Mouse (Mus musculus) thymus, adult 2 months (tissue): Measurements from ENCODE around the gene Klk7.

Experiments used
- CTCF ChIP-seq: fragments of 200-500 bp; IDR thresholded peaks from 2 replicates; pipeline ENCODE4 v1.5.1; 2012; ENCODE audit warnings: mild to moderate bottlenecking, control low read depth, low read length, moderate library complexity, borderline replicate concordance; ENCODE audit not compliant: control insufficient read depth, poor library complexity, insufficient read depth; ENCODE audit errors: extremely low read depth
- POLR2A ChIP-seq: fragments of 200-500 bp; IDR thresholded peaks from 2 replicates; pipeline ENCODE4 v1.6.1; 2012; ENCODE audit warnings: mild to moderate bottlenecking, low read length, control low read depth, moderate library complexity; ENCODE audit not compliant: control insufficient read depth, poor library complexity, insufficient read depth; ENCODE audit errors: extremely low read depth

DNA sequence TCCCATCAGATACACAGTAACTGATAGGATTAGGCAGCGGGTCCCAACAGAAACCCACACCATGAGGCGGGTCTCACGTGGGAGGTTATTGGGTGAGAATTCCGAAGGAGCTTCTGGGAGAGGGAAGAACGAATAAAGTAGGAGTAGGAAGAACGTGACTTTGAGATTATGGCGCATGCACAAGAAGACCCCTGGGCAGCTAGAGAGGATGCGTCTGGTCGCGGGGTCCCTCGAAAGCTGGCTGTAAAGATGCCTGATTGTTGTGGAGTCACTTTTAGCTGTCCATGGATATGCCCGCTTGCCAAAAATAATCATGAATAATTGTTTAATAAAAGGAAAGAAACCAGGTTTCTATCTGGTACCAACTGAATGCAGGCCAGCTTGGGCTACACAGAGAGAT is 46.4 kb downstream of the Klk7 start:
- TF ChIP-seq CTCF: no peak
- TF ChIP-seq POLR2A: no peak
